ENCODE assay signal across 16 mouse cellular contexts in genomic region chr4:120713856-120714497, GRCm38 (mm10). TPM values are rescaled to one million over a fixed set of nuclear protein-coding genes. Genes with fewer than 3 reads are reported as not detected.
DNase-seq lines count a peak whose midpoint lies in the region; ATAC-seq and TF ChIP-seq lines count a peak whose summit lies in the region.
"Had no signal": no experiment of that assay in that cellular context is flagged by ENCODE, and none has a peak within 500 bp of the region (broad histone marks: within the 10 kb centered on the region; RNA-seq: fewer than 3 reads in every experiment).

No protein-coding gene starts in this region.

- H3K4me1 ChIP-seq in heart, embryonic 11.5 days (ENCODE audit: control insufficient read depth, insufficient read depth, low read length) = peaks cover 10% of the 10 kb centered on the region; the same call in 1 of the 2 replicates
- H3K4me1 ChIP-seq in heart, adult 2 months (ENCODE audit: control insufficient read depth, insufficient read depth, low read length) = no peaks in the 10 kb centered on the region
- H3K4me1 ChIP-seq in liver, embryonic 12.5 days = peaks cover 22% of the 10 kb centered on the region
- H3K4me1 ChIP-seq in liver, embryonic 13.5 days (replicated peaks) = peaks cover 23% of the 10 kb centered on the region

- peak; percentile 37 for DNase-seq in cerebellum, adult 11-12 months
- no peak for DNase-seq in cerebellum, adult 11 months
- no peak for DNase-seq in heart, adult 2 months
- DNase-seq in liver = no peak
- DNase-seq in liver, embryonic 13.5 days = no peak
- no peak for DNase-seq in T-cell, adult 2 months (ENCODE audit: low spot score)
- DNase-seq: adrenal gland, adult 8-10 months; heart, adult 11 months; kidney, adult 18-20 months; kidney, postnatal 25 days had no signal

- H3K9me3 ChIP-seq in heart, embryonic 11.5 days (replicated peaks; ENCODE audit: control insufficient read depth, low read length) = no peaks in the 10 kb centered on the region
- no peaks in the 10 kb centered on the region for H3K9me3 ChIP-seq in liver, embryonic 12.5 days (replicated peaks)
- H3K9me3 ChIP-seq in liver, embryonic 13.5 days (replicated peaks) = no peaks in the 10 kb centered on the region
- H3K9me3 ChIP-seq: limb, embryonic 13.5 days; lung, embryonic 15.5 days had no signal

- ATAC-seq in heart, embryonic 11.5 days (replicated peaks; ENCODE audit: insufficient number of reproducible peaks, low FRiP score, low TSS enrichment) = 0 out of 2 replicates have a peak, but pooled peaks have one; percentile 41
- peak; percentile 58 for ATAC-seq in liver, embryonic 12.5 days
- ATAC-seq in liver, embryonic 13.5 days (ENCODE audit: low read depth) = 0 out of 2 replicates have a peak, but pooled peaks have one; percentile 18

- intact Hi-C loops in heart, adult 2 months (cut with DNase I) = no loop called here

- no peak overlapping the region for H3K4me3 ChIP-seq in heart, embryonic 11.5 days (ENCODE audit: low read depth, low read length)
- H3K4me3 ChIP-seq in heart, adult 2 months = no peak overlapping the region
- no peak overlapping the region for H3K4me3 ChIP-seq in liver, embryonic 12.5 days
- H3K4me3 ChIP-seq in liver, embryonic 13.5 days (replicated peaks) = no peak overlapping the region
- H3K4me3 ChIP-seq: limb, embryonic 13.5 days; lung, embryonic 15.5 days had no signal

- no peak overlapping the region for H3K9ac ChIP-seq in heart, embryonic 11.5 days (ENCODE audit: low read depth, low read length)
- H3K9ac ChIP-seq in heart, adult 2 months (ENCODE audit: low read depth, low read length) = no peak overlapping the region
- no peak overlapping the region for H3K9ac ChIP-seq in liver, embryonic 12.5 days
- no peak overlapping the region for H3K9ac ChIP-seq in liver, embryonic 13.5 days
- H3K9ac ChIP-seq: limb, embryonic 13.5 days; lung, embryonic 15.5 days had no signal

- TF ChIP-seq EP300 in heart, adult 2 months (IDR thresholded peaks at IDR 0.05; ENCODE audit: insufficient read depth, low read depth, low read length) = no peak

- no peak for TF ChIP-seq POLR2A in heart, adult 2 months (IDR thresholded peaks at IDR 0.05; ENCODE audit: insufficient read depth, low read depth, low read length)

- no peak for TF ChIP-seq CTCF in heart, adult 2 months (IDR thresholded peaks at IDR 0.05)

- peaks cover 47% of the 10 kb centered on the region for H3K27me3 ChIP-seq in heart, embryonic 11.5 days (ENCODE audit: control insufficient read depth, insufficient read depth, low read length)
- H3K27me3 ChIP-seq in heart, adult 2 months (ENCODE audit: control insufficient read depth, insufficient read depth, low read length) = no peaks in the 10 kb centered on the region
- peaks cover 100% of the 10 kb centered on the region for H3K27me3 ChIP-seq in liver, embryonic 12.5 days (replicated peaks)
- peaks cover 84% of the 10 kb centered on the region for H3K27me3 ChIP-seq in liver, embryonic 13.5 days

- no peak overlapping the region for H3K27ac ChIP-seq in heart, embryonic 11.5 days (ENCODE audit: low read depth, low read length)
- no peak overlapping the region for H3K27ac ChIP-seq in heart, adult 2 months
- H3K27ac ChIP-seq in liver, embryonic 12.5 days = no peak overlapping the region
- H3K27ac ChIP-seq in liver, embryonic 13.5 days = no peak overlapping the region
- H3K27ac ChIP-seq: limb, embryonic 13.5 days; lung, embryonic 15.5 days had no signal

- H3K36me3 ChIP-seq in heart, embryonic 11.5 days (ENCODE audit: control insufficient read depth, insufficient read depth, low read length) = no peaks in the 10 kb centered on the region
- H3K36me3 ChIP-seq in heart, adult 2 months (ENCODE audit: control insufficient read depth, insufficient read depth, low read length) = no peaks in the 10 kb centered on the region
- no peaks in the 10 kb centered on the region for H3K36me3 ChIP-seq in liver, embryonic 12.5 days
- no peaks in the 10 kb centered on the region for H3K36me3 ChIP-seq in liver, embryonic 13.5 days
- H3K36me3 ChIP-seq: limb, embryonic 13.5 days; lung, embryonic 15.5 days had no signal

- H3K79me2 ChIP-seq in heart, adult 2 months (replicated peaks; ENCODE audit: control insufficient read depth, insufficient read depth, low read length) = no peaks in the 10 kb centered on the region

- no peak overlapping the region for H3K4me2 ChIP-seq in heart, embryonic 11.5 days
- no peak overlapping the region for H3K4me2 ChIP-seq in liver, embryonic 12.5 days
- H3K4me2 ChIP-seq in liver, embryonic 13.5 days = no peak overlapping the region
- H3K4me2 ChIP-seq: limb, embryonic 13.5 days; lung, embryonic 15.5 days had no signal

- 75% methylated on average over 6 of the region's 6 CpGs for WGBS in heart, embryonic 11.5 days (ENCODE audit: insufficient replicate concordance)
- 60% methylated on average over 6 of the region's 6 CpGs for WGBS in heart, adult 2 months
- 53% methylated on average over 6 of the region's 6 CpGs for WGBS in liver, embryonic 12.5 days (ENCODE audit: insufficient replicate concordance)
- 52% methylated on average over 6 of the region's 6 CpGs for WGBS in liver, embryonic 13.5 days (ENCODE audit: insufficient replicate concordance)

RNA-seq across cellular contexts. Expression of gene Kcnq4, which starts 34.4 kb away (rescaled TPM):
- polyA plus RNA-seq in heart, embryonic 11.5 days (2014; fragmentation: Nextera tagmentation; extraction: Ambion mirVana) = 0.99 and 1.0 TPM in 2 replicates
- total RNA-seq in heart, adult 2 months (2021) = 1 to 10 TPM; 1.6 to 1.9 TPM
- polyA plus RNA-seq in heart, adult 2 months (2012; rRNA removed) = 6.9 TPM in 2 replicates
- 0.20 and 0.44 TPM in 2 replicates for polyA plus RNA-seq in liver, embryonic 12.5 days (2016; fragmentation: Nextera tagmentation; extraction: Ambion mirVana)
- 0.08 and 0.10 TPM in 2 replicates for polyA plus RNA-seq in liver, embryonic 13.5 days (2015; fragmentation: Nextera tagmentation; extraction: Ambion mirVana)
- total RNA-seq: hematopoietic stem cell, adult 5-6 weeks; megakaryocyte progenitor cell, adult 5-6 weeks had no signal

RNA-seq across cellular contexts. Expression of gene Cited4, which starts 47.6 kb away (rescaled TPM):
- polyA plus RNA-seq in heart, embryonic 11.5 days (2014; fragmentation: Nextera tagmentation; extraction: Ambion mirVana) = 37.5 and 44.9 TPM in 2 replicates
- 10 to 100 TPM; 31.6 to 52.2 TPM for total RNA-seq in heart, adult 2 months (2021)
- polyA plus RNA-seq in heart, adult 2 months (2012; rRNA removed) = 39.9 and 51.2 TPM in 2 replicates
- polyA plus RNA-seq in liver, embryonic 12.5 days (2016; fragmentation: Nextera tagmentation; extraction: Ambion mirVana) = 286 and 295 TPM in 2 replicates
- 124 and 128 TPM in 2 replicates for polyA plus RNA-seq in liver, embryonic 13.5 days (2015; fragmentation: Nextera tagmentation; extraction: Ambion mirVana)
